Mouse (Mus musculus) neural tube, embryonic 12.5 days (tissue): ENCODE results near the gene Rad51b. TPM values are rescaled to one million over a fixed set of nuclear protein-coding genes. Genes with fewer than 3 reads are reported as not detected.

Experiments
- ATAC-seq: fragments of 200-750 bp; cut with Nextera tagmentation; 2 replicates; pipeline ENCODE4 v1.8.0; 2017; ENCODE audit warnings: low read depth, mild to moderate bottlenecking, moderate TSS enrichment, moderate library complexity; ENCODE audit not compliant: low FRiP score
- H3K27ac ChIP-seq: fragments of 300-500 bp; sonication (generic); 2 replicates; pipeline ENCODE4 v1.5.1; 2016
- H3K27me3 ChIP-seq: fragments of 300-500 bp; sonication (generic); replicated peaks from 2 replicates; pipeline ENCODE4 v1.6.1; 2016; ENCODE audit warnings: mild to moderate bottlenecking
- H3K36me3 ChIP-seq: fragments of 300-500 bp; sonication (generic); 2 replicates; pipeline ENCODE4 v1.6.1; 2016; ENCODE audit warnings: mild to moderate bottlenecking
- H3K4me1 ChIP-seq: fragments of 300-500 bp; sonication (generic); 2 replicates; pipeline ENCODE4 v1.6.1; 2016
- H3K4me2 ChIP-seq: fragments of 300-500 bp; sonication (generic); replicated peaks from 2 replicates; pipeline ENCODE4 v1.6.1; 2016; ENCODE audit warnings: mild to moderate bottlenecking
- H3K4me3 ChIP-seq: fragments of 300-500 bp; sonication (generic); 2 replicates; pipeline ENCODE4 v1.5.1; 2016
- H3K9ac ChIP-seq: fragments of 300-500 bp; sonication (generic); 2 replicates; pipeline ENCODE4 v1.6.1; 2016; ENCODE audit warnings: mild to moderate bottlenecking
- H3K9me3 ChIP-seq: fragments of 300-500 bp; sonication (generic); 2 replicates; pipeline ENCODE4 v1.6.1; 2016; ENCODE audit warnings: mild to moderate bottlenecking
- WGBS: fragments of 180-500 bp; shearing (Covaris S2); methylation state at CpG from one replicate; pipeline ENCODE4 v1.1.7; 2016; 5-methylcytosine and 5-hydroxymethylcytosine counted together
- polyA plus RNA-seq: library from polyadenylated mRNA; unstranded; fragments of >200 nt; fragmentation: Nextera tagmentation; extraction: Ambion mirVana; gene quantifications from 2 replicates; pipeline ENCODE4 v1.2.1, GENCODE M21; 2016

Rad51b gene
- polyA plus RNA-seq, 1 experiment from 2014 or later = 4.5 TPM

DNA sequence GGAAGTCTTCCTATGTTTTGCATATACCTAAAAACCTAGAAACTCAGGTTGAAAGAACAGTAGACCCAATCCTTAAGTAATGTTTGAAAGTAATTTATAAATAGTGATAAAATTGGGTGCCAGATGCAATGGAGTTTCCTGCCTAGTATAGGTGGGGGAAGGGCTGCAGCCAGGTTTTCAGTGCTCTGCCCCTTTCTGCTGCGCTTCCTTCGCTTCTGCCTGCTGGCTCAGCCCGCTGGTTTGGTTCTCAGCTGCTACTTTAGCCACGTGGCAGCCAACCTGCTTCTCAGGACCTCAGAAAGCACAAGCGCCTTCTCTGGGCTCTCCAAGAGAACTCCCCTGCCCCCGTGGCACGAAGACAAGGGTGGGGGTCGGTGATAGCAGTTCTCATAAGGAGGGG is 406.5 kb downstream of the Rad51b start:
- Histone ChIP-seq H3K9ac (no peak overlapping the region), H3K4me1 (peaks cover 38% of the 10 kb centered on the region), H3K4me3 (no peak overlapping the region), H3K9me3 (no peaks in the 10 kb centered on the region), H3K4me2 (no peak overlapping the region), H3K27ac (no peak overlapping the region), H3K36me3 (no peaks in the 10 kb centered on the region), H3K27me3 (no peaks in the 10 kb centered on the region)
- no peak for ATAC-seq
- WGBS = 50% methylated on average over 8 of the region's 8 CpGs

DNA sequence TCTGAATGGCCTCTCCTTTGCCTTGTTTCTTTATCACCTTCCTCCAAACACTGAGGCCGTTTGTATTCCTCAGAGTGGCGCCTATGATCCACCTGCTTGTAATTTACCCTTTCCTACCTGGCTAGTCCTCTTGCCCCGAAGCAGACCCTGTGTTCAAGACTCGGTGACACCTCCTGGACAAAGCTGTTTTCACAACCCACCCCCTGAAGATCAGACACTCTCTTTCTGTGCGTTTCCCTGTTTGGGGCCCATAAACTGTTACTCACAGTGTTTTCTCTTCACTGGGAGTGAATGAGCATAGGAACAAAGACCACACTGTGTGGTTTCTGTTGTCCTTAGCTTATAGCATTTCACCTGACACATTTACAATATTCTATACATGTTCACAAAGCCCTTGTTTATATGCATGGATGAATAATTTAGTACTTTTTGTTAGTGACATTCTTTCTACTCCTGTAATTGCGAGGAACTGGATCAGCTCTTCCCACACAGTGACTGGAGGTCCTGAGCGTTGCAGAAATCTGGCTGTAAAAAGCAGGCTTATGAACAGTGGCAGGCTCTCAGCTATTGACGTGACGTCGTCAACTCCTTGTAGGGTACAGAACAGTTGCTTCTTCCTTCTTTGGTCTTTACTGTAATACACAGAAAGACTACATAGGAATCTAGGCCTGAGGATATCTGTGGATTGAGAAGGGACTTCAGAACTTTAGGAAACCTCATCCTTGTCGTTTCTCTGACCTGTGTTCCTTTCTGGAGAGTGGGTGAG is 408.6 kb downstream of the Rad51b start:
- no peak overlapping the region for H3K27ac ChIP-seq
- 25% methylated on average over 11 of the region's 11 CpGs for WGBS
- no peak; the same call in 1 of the 2 replicates for ATAC-seq
- no peaks in the 10 kb centered on the region for H3K9me3 ChIP-seq
- H3K9ac ChIP-seq = no peak overlapping the region
- peaks cover 48% of the 10 kb centered on the region for H3K4me1 ChIP-seq
- no peak overlapping the region for H3K4me2 ChIP-seq
- H3K36me3 ChIP-seq = no peaks in the 10 kb centered on the region
- no peaks in the 10 kb centered on the region for H3K27me3 ChIP-seq
- H3K4me3 ChIP-seq = no peak overlapping the region

DNA sequence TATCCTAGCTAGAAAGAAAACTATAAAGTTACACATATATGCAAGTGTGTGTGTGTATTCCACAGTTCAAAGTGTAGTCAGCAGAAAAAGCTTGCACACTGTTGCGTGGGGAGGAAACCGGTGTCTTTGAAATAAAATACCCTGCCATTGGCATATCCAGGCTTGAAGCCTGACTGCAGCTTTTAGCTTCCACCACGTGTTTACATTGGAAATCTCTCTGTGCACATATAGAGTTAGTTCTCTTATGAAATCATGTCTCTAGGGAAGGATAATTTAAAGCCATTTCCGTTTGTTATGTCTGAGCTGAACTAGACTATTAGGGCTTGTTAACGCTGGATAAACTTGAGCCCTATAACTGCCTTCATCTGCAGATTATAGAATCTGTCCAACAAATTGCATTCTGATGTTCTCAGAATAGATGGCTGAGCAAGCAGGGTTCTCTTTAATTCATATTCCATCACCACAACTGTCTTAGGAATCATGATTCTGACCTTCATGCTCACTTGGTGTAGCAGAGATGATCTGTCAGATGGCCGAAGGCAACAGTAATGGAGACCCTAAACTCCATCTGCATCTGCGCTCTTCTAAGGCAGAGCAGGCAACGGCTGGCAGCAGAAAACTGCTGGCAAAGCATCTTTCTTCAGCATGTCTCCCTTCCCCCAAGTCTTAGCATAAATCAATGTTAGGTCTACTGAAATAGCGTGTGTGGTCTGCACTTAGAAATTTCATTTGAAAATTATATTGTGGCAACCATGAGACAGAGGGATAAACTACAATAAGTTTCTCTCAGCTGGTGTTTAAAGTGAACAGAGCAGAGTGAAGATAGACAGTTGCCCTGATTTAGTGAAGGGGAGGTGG is 410.7 kb downstream of the Rad51b start:
- Histone ChIP-seq H3K4me3 (no peak overlapping the region), H3K36me3 (no peaks in the 10 kb centered on the region), H3K4me2 (0 out of 2 replicates have a peak overlapping the region, but pooled peaks have one; percentile 1), H3K9me3 (no peaks in the 10 kb centered on the region), H3K27ac (no peak overlapping the region), H3K27me3 (no peaks in the 10 kb centered on the region), H3K9ac (no peak overlapping the region), H3K4me1 (peaks cover 48% of the 10 kb centered on the region)
- ATAC-seq = 0 out of 2 replicates have a peak, but pooled peaks have one; percentile 58
- 55% methylated on average over 9 of the region's 9 CpGs for WGBS

DNA sequence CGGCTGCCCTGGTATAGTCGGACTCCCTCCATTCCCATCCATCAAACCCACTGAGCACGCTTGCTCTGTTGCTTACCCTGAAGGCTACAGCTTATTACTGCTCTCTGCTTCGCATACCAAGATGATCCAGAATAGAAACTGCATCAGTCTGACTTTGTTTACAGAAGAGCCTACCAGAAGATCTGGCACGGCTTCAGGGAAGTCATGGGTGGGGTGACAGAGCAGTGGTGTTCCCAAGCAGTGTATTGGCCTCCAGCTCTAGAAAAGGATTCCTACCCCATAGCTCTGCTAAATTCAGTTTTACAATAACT is 411.3 kb downstream of the Rad51b start:
- Histone ChIP-seq H3K9ac (no peak overlapping the region), H3K9me3 (no peaks in the 10 kb centered on the region), H3K36me3 (no peaks in the 10 kb centered on the region), H3K4me2 (0 out of 2 replicates have a peak overlapping the region, but pooled peaks have one; percentile 1), H3K4me3 (no peak overlapping the region), H3K27ac (no peak overlapping the region), H3K27me3 (no peaks in the 10 kb centered on the region), H3K4me1 (peaks cover 53% of the 10 kb centered on the region)
- WGBS = 34% methylated on average over 5 of the region's 5 CpGs
- ATAC-seq = peak; percentile 22; the same call in 1 of the 2 replicates

DNA sequence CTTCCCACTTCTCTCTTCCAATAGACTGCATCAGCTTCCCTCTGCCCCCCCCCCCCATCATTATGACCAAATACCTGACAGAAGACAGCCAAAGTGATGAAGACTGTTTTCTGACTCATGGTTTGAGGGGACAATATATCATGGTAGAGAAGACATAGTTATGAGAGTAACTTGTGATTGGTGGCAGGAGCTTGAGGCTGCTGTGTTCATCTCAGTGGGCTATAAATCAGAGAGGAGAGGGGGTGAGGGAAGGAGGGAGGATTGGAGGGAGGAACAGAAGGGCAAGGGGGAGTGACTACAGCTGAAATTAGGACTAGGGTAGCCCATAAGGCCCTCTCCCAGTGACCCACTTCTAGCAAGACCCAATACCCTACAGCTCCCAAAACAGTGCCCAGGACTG is 416.2 kb downstream of the Rad51b start:
- peaks cover 45% of the 10 kb centered on the region for H3K4me1 ChIP-seq
- no peaks in the 10 kb centered on the region for H3K36me3 ChIP-seq
- ATAC-seq = no peak
- H3K9ac ChIP-seq = no peak overlapping the region
- no peak overlapping the region for H3K4me2 ChIP-seq
- no peak overlapping the region for H3K4me3 ChIP-seq
- H3K27me3 ChIP-seq = no peaks in the 10 kb centered on the region
- H3K27ac ChIP-seq = no peak overlapping the region
- H3K9me3 ChIP-seq = no peaks in the 10 kb centered on the region

DNA sequence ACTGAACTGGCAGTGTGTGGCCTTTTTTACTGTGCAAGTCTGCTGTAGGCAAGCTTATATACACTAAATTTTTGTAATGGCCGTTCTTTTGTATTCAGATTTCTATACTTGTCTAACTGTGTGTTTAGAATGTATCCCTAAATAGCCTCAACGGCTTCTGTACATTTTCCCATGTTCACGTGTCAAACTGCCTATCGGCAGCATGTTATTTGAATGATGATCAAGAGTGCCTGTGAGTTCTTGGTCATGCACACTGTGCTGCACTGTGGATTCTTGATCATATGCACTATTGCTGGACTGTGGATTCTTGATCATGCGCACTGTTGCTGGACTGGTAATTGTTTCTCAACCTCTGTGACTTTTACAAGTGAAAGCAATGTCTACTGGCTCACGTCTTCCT is 417.4 kb downstream of the Rad51b start:
- H3K4me1 ChIP-seq = peaks cover 41% of the 10 kb centered on the region
- no peaks in the 10 kb centered on the region for H3K27me3 ChIP-seq
- H3K4me3 ChIP-seq = no peak overlapping the region
- WGBS = 48% methylated on average over 6 of the region's 6 CpGs
- no peak for ATAC-seq
- no peak overlapping the region for H3K4me2 ChIP-seq
- H3K27ac ChIP-seq = no peak overlapping the region
- no peaks in the 10 kb centered on the region for H3K36me3 ChIP-seq
- no peak overlapping the region for H3K9ac ChIP-seq
- no peaks in the 10 kb centered on the region for H3K9me3 ChIP-seq

DNA sequence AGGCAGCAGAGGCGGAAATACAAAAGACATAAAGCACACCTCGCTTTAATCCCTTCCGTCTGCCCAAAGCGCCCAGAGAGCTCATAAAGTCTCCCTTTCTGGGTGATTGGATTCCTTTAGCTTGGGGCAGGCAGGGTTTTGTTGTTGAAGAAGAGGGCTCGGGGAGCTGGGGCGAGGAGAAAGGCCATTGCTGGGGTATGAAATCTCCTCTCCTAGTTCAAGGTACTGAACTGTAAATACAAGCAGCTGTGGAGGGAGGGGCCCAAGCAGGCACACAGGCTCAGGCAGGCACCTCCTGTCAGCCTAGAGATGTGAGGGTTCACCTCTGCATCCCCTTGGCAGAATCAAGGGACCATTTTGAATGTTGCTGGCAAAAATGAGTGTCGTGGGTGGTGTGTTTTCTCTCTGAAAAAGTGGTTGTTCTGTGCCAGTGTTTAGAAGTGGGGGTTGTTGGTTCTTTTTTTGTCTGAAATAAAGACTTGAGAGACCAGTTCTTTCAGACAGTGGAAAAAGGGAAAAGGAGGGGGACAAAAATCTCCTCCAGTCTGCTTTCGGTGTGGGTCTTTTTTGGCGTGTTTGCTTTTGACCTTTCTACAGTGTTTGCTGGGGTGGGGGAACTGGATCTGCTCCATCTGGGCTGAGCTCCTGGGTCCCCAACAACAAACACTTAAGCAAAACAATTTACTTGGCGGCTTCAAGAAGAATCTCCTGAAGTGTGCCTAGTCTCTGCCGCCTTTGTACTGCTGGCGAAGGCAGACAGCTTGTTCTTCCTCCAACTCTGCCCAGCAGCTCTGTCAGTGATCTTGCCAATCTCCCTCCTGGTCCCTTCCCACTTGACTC is 418.6 kb downstream of the Rad51b start:
- no peaks in the 10 kb centered on the region for H3K27me3 ChIP-seq
- 24% methylated on average over 12 of the region's 12 CpGs for WGBS
- H3K4me3 ChIP-seq = no peak overlapping the region
- no peaks in the 10 kb centered on the region for H3K9me3 ChIP-seq
- ATAC-seq = peak; percentile 35; the same call in 1 of the 2 replicates
- peak overlapping the region; percentile 21 for H3K4me2 ChIP-seq
- H3K9ac ChIP-seq = no peak overlapping the region
- H3K4me1 ChIP-seq = peaks cover 46% of the 10 kb centered on the region
- H3K36me3 ChIP-seq = no peaks in the 10 kb centered on the region
- peak overlapping the region; percentile 74 for H3K27ac ChIP-seq

DNA sequence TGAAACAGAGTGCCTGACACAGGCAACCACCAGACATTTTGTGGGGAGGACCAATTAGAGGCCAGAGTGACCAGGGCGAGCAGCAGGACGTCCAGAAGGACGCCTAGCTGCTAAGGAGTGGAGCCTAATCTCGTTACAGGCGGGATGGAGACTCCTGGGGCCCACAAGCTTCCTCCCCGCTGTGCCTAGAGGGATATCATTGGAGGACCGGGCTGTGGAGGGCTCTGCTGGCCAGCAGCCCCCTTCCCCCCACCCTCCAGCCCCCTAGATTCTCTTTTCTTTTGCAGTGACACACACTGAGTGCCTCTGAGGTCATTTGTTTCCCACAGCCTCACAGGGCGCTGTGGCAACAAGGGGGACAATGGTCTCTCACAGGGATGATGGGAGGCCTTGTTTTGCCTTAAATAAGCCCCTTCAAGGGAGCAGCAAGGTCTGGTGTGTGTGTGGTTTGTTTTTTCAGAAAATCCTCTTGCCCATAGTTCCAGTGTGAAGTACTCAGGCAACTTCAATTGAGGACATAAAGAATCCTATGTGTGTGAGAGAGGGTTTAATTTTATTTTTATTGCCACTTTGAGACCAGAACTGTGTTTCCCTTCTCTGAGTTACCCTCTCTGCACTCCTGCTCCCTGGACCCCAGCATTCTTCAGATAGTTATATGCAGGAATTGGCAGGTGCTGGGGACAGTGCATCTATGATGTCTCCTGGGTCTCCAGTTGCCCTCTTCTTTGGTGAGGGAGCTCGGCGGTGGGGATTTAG is 422.2 kb downstream of the Rad51b start:
- ATAC-seq = peak; percentile 93
- peak overlapping the region; percentile 26; the same call in 1 of the 2 replicates for H3K4me2 ChIP-seq
- no peak overlapping the region for H3K4me3 ChIP-seq
- no peaks in the 10 kb centered on the region for H3K27me3 ChIP-seq
- no peak overlapping the region for H3K9ac ChIP-seq
- no peaks in the 10 kb centered on the region for H3K9me3 ChIP-seq
- H3K4me1 ChIP-seq = peaks cover 43% of the 10 kb centered on the region
- peak overlapping the region; percentile 64 for H3K27ac ChIP-seq
- H3K36me3 ChIP-seq = no peaks in the 10 kb centered on the region
- WGBS = 4% methylated on average over 10 of the region's 10 CpGs

DNA sequence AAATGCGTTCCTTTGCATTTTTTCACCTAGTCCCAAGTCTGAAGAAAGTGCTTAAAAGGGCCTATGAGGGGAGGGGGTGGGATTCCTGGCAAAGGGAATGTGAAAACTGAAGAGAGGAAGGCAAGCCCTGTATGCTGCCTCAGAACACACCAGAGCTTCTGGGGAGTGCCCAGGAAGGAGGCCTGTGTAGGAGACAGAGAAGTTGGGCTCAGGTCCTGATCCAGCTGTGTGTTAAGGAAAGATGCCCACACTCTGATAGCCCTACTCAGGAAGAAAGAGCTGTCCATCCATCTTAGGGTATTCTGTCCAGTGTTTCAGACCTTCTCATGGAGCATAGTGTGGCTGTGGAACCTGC is 422.7 kb downstream of the Rad51b start:
- Histone ChIP-seq H3K9me3 (no peaks in the 10 kb centered on the region), H3K36me3 (no peaks in the 10 kb centered on the region), H3K27me3 (no peaks in the 10 kb centered on the region), H3K4me3 (no peak overlapping the region), H3K27ac (peak overlapping the region; percentile 64), H3K4me2 (no peak overlapping the region), H3K4me1 (peaks cover 37% of the 10 kb centered on the region), H3K9ac (no peak overlapping the region)
- WGBS = 12% methylated on average over 1 of the region's 1 CpGs
- peak; percentile 28; the same call in 1 of the 2 replicates for ATAC-seq

DNA sequence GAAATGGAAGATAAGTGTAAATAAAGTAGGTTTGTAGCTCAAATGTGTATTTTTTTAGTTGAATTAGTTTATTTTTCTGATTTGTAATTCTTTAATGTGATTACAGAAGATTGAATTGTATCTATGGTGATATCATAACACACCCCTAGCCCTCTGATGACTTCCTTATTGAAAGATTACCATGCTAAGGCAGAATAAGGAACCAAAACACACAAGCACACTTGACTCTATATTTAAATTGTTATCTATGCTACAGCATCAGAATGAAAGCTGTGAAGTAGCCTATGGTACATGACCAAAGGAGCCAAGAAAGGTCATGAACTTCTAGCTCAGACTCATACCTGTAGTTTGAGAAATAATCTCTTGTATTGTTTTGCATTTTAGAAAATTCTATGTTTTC is 427.8 kb downstream of the Rad51b start:
- Histone ChIP-seq H3K27ac (no peak overlapping the region), H3K4me1 (peaks cover 7% of the 10 kb centered on the region), H3K36me3 (no peaks in the 10 kb centered on the region), H3K27me3 (no peaks in the 10 kb centered on the region), H3K4me2 (no peak overlapping the region), H3K9me3 (peaks cover 17% of the 10 kb centered on the region), H3K9ac (no peak overlapping the region), H3K4me3 (no peak overlapping the region)
- ATAC-seq = no peak

DNA sequence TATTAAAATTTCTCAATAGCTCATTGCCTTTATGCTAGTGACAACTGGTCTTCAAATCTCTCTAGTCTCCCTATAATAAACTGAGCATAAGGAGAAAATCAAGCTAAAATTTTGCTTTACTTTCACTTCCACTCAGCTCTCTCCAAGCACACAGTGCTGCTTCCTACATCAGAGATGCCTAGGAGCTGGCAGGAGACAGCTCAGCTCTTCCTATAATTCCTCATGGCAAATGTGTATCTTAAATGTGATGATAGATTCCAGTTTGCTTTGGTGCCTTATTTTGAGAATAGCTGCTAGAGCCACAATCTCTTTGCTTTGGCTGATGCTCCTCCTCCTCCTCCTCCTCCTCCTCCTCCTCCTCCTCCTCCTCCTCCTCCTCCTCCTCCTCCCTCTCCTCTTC is 428.6 kb downstream of the Rad51b start:
- Histone ChIP-seq H3K9ac (no peak overlapping the region), H3K27ac (no peak overlapping the region), H3K36me3 (no peaks in the 10 kb centered on the region), H3K9me3 (peaks cover 17% of the 10 kb centered on the region), H3K4me3 (no peak overlapping the region), H3K4me1 (peaks cover 8% of the 10 kb centered on the region; the same call in 1 of the 2 replicates), H3K4me2 (no peak overlapping the region), H3K27me3 (no peaks in the 10 kb centered on the region)
- no peak for ATAC-seq
